Mouse (Mus musculus) kidney, adult 2 months (tissue): Measurements from ENCODE around the gene Oscar. TPM values are rescaled to one million over a fixed set of nuclear protein-coding genes. Genes with fewer than 3 reads are reported as not detected.
"Not testable (repeated sequence)": the region's sequence is repeated elsewhere in the genome, so short reads cannot be mapped to it uniquely, and the experiment has no call there.

ENCODE experiments used
- DNase-seq: peaks from one replicate; pipeline ENCODE4 v3.0.0; 2021
- H3K27ac ChIP-seq: fragments of 200-500 bp; 2 replicates; pipeline ENCODE4 v1.5.1; 2012; ENCODE audit warnings: low read depth, low read length, control low read depth, inconsistent platforms; ENCODE audit not compliant: insufficient read depth
- H3K27me3 ChIP-seq: fragments of 200-500 bp; replicated peaks from 2 replicates; pipeline ENCODE4 v1.6.1; 2012; ENCODE audit warnings: mild to moderate bottlenecking, moderate library complexity, low read length, inconsistent platforms; ENCODE audit not compliant: control insufficient read depth, insufficient read depth
- H3K36me3 ChIP-seq: fragments of 200-500 bp; 2 replicates; pipeline ENCODE4 v1.6.1; 2012; ENCODE audit warnings: mild to moderate bottlenecking, moderate library complexity, low read length, inconsistent platforms; ENCODE audit not compliant: control insufficient read depth, insufficient read depth
- H3K4me1 ChIP-seq: fragments of 200-500 bp; 2 replicates; pipeline ENCODE4 v1.6.1; 2011; ENCODE audit warnings: low read length; ENCODE audit not compliant: control insufficient read depth, insufficient read depth
- H3K4me3 ChIP-seq: fragments of 200-500 bp; 2 replicates; pipeline ENCODE4 v1.5.1; 2011; ENCODE audit warnings: mild to moderate bottlenecking, low read depth, low read length, control low read depth; ENCODE audit not compliant: insufficient read depth
- CTCF ChIP-seq: fragments of 200-500 bp; conservative IDR thresholded peaks from 2 replicates; pipeline ENCODE4 v1.5.1; 2011; ENCODE audit warnings: low read depth, mild to moderate bottlenecking, control low read depth, low read length, moderate library complexity, mixed read lengths; ENCODE audit not compliant: insufficient read depth, insufficient read length
- POLR2A ChIP-seq: fragments of 200-500 bp; IDR thresholded peaks from one replicate; pipeline ENCODE4 v1.6.1; 2011; ENCODE audit warnings: low read depth, low read length, control low read depth
- WGBS: fragments of 180-500 bp; shearing (Covaris S2); methylation state at CpG from one replicate; pipeline ENCODE4 v1.1.7; 2018; 5-methylcytosine and 5-hydroxymethylcytosine counted together
- polyA plus RNA-seq: library from polyadenylated mRNA; depleted of rRNA; stranded (reverse); fragments of >200 nt; gene quantifications from 2 replicates; pipeline ENCODE4 v1.2.3, GENCODE M21; 2012

The Oscar gene
- polyA plus RNA-seq, 1 experiment, result 0.19 TPM

- DNase-seq, result no peak
- Histone ChIP-seq H3K36me3 (no peaks in the 10 kb centered on the region), H3K4me1 (no peaks in the 10 kb centered on the region), H3K4me3 (no peak overlapping the region), H3K27ac (no peak overlapping the region; the same call in 1 of the 2 replicates), H3K27me3 (no peaks in the 10 kb centered on the region)
- TF ChIP-seq CTCF (no peak), POLR2A (no peak)
- WGBS, result 78% methylated on average over 3 of the region's 3 CpGs
These were observed 7.3 kb downstream of the Oscar start for GRCm38 (mm10) chr7:3608668-3609067.

GRCm38 (mm10) chr7:3607391-3607790 is 8.6 kb downstream of the Oscar start:
- DNase-seq, result no peak
- Histone ChIP-seq H3K27ac (no peak overlapping the region), H3K36me3 (no peaks in the 10 kb centered on the region), H3K4me3 (no peak overlapping the region), H3K4me1 (no peaks in the 10 kb centered on the region), H3K27me3 (no peaks in the 10 kb centered on the region)
- TF ChIP-seq POLR2A, result no peak
- TF ChIP-seq CTCF, result no peak
- 64% methylated on average over 6 of the region's 6 CpGs for WGBS

GRCm38 (mm10) chr7:3606798-3607197 is 9.2 kb downstream of the Oscar start:
- WGBS, result 16% methylated on average over 2 of the region's 2 CpGs
- TF ChIP-seq CTCF (peak; percentile 58), POLR2A (no peak)
- no peak overlapping the region for H3K27ac ChIP-seq
- no peak overlapping the region for H3K4me3 ChIP-seq
- DNase-seq, result peak; percentile 66
- no peaks in the 10 kb centered on the region for H3K27me3 ChIP-seq
- H3K4me1 ChIP-seq, result no peaks in the 10 kb centered on the region
- no peaks in the 10 kb centered on the region for H3K36me3 ChIP-seq

DNA sequence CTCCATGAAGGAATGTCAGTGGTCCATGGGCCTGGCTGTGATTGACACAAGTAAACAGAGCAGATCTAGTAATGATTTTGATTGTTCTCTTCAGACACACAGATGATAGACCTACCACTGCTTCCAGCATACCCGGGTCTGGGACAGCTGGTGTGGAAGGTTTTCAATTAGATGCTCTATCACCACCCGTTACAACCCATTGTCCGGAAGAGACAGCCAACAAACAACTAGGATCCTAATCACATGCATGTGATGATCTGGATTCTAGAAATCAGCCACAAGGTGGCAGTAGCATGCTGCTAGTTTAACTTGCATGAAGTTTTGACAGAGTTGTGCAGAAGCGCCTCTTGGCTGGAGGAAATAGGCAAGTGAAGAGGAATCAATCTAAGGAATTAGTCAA is 14.8 kb downstream of the Oscar start:
- Histone ChIP-seq H3K27ac (no peak overlapping the region), H3K27me3 (no peaks in the 10 kb centered on the region), H3K36me3 (no peaks in the 10 kb centered on the region), H3K4me1 (no peaks in the 10 kb centered on the region), H3K4me3 (no peak overlapping the region)
- TF ChIP-seq POLR2A (no peak), CTCF (peak; percentile 51)
- peak; percentile 83 for DNase-seq
- 2% methylated on average over 4 of the region's 4 CpGs for WGBS

DNA sequence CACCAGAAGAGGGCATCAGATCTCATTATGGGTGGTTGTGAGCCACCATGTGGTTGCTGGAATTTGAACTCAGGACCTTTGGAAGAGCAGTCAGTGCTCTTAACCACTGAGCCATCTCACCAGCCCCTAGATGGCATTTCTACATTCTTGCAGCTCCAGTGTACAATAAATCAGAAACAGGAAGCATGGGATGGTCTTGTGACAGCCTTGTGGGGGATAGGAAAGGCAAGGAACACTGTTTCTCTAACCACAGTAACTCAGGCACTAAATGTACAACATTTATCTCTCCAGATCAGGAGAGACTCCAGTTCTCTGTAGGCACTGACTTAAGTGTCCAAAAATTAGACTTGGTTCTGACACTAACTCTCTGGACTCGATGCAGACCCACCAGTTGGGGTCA is 18.2 kb downstream of the Oscar start:
- H3K4me1 ChIP-seq, H3K36me3 ChIP-seq, H3K27ac ChIP-seq, DNase-seq, H3K4me3 ChIP-seq, H3K27me3 ChIP-seq: not testable (repeated sequence)
- 51% methylated on average over 1 of the region's 1 CpGs for WGBS

DNA sequence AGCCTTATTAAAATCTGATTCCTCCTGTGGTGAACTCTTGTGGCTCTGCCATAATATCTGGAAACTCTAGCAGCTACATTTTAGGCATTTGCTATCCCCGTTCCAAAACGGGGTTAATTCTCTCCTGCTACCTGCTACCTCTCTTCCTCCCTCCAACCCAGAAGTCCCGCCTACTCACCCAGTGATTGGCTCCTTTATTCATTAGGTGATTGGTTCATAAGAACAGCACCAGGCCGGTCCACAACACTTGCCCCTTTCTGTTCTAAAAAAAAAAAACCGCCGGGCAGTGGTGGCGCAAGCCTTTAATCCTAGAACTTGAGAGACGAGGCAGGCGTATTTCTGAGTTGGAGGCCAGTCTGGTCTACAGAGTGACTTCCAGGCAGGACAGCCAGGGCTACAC is 20.8 kb downstream of the Oscar start:
- Histone ChIP-seq H3K4me1 (no peaks in the 10 kb centered on the region), H3K36me3 (no peaks in the 10 kb centered on the region), H3K27me3 (no peaks in the 10 kb centered on the region), H3K4me3 (no peak overlapping the region), H3K27ac (no peak overlapping the region)
- TF ChIP-seq POLR2A (no peak), CTCF (no peak)
- peak; percentile 76 for DNase-seq
- 7% methylated on average over 9 of the region's 9 CpGs for WGBS

DNA sequence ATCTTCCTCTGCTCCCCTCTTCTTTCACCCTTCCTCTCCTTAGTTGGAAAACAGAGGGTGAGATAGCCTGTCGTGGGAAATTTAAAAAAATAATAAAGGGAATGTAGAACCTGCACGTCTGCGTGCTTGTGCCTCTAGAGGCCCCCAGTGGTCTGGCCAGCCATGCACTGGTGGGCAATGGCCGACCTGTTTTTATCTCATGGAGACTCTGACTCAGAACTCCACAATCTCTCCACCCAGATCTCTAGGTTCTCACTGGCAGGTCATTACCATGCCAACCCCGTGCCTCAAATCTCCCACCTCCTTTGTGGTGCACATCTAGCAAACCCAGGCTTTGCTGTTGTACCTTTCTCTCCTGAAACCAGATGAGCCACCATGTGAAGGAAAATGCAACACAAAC is 21.3 kb downstream of the Oscar start:
- no peaks in the 10 kb centered on the region for H3K4me1 ChIP-seq
- DNase-seq, result no peak
- H3K27me3 ChIP-seq, result no peaks in the 10 kb centered on the region
- TF ChIP-seq POLR2A (no peak), CTCF (no peak)
- WGBS, result 15% methylated on average over 5 of the region's 5 CpGs
- peak overlapping the region; percentile 32; the same call in 1 of the 2 replicates for H3K4me3 ChIP-seq
- H3K36me3 ChIP-seq, result no peaks in the 10 kb centered on the region
- no peak overlapping the region for H3K27ac ChIP-seq

DNA sequence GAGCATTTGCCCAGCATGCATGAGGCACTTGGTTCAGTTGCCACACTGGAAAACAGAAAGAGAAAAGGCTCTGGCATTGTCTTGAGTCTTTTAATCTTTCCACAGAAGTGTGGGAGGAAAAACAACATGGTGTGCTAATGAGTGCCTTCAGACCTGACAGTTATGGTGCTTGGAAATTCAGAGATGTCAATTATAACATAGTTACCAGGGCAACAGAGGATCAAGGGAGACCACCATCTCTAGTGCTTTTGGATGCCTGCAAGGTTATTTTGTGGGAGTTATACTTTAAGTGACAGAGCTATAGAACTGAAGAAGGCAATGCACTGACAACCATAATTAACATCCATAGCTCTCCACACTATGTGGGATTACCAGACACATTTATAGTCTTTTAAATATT is 22.1 kb downstream of the Oscar start:
- Histone ChIP-seq H3K4me3 (no peak overlapping the region), H3K4me1 (no peaks in the 10 kb centered on the region), H3K27me3 (no peaks in the 10 kb centered on the region), H3K27ac (no peak overlapping the region), H3K36me3 (no peaks in the 10 kb centered on the region)
- DNase-seq, result no peak
- TF ChIP-seq POLR2A (no peak), CTCF (no peak)
